Mouse (Mus musculus) heart, embryonic 12.5 days (tissue): Measurements from ENCODE around the gene Fam151a. TPM values are rescaled to one million over a fixed set of nuclear protein-coding genes. Genes with fewer than 3 reads are reported as not detected.
"Not testable (repeated sequence)": the region's sequence is repeated elsewhere in the genome, so short reads cannot be mapped to it uniquely, and the experiment has no call there.

Experiments
- ATAC-seq: fragments of 200-750 bp; cut with Nextera tagmentation; 2 replicates; pipeline ENCODE4 v1.8.0; 2017; ENCODE audit warnings: moderate TSS enrichment, moderate library complexity; ENCODE audit not compliant: insufficient number of reproducible peaks, low FRiP score
- H3K27ac ChIP-seq: fragments of 300-500 bp; sonication (generic); 2 replicates; pipeline ENCODE4 v1.5.1; 2016; ENCODE audit warnings: mild to moderate bottlenecking, moderate library complexity; ENCODE audit not compliant: poor library complexity, severe bottlenecking
- H3K27me3 ChIP-seq: fragments of 300-500 bp; sonication (generic); replicated peaks from 2 replicates; pipeline ENCODE4 v1.6.1; 2016; ENCODE audit warnings: mild to moderate bottlenecking, moderate library complexity
- H3K36me3 ChIP-seq: fragments of 300-500 bp; sonication (generic); 2 replicates; pipeline ENCODE4 v1.6.1; 2016; ENCODE audit warnings: mild to moderate bottlenecking, moderate library complexity
- H3K4me1 ChIP-seq: fragments of 300-500 bp; sonication (generic); replicated peaks from 2 replicates; pipeline ENCODE4 v1.6.1; 2016; ENCODE audit warnings: mild to moderate bottlenecking
- H3K4me2 ChIP-seq: fragments of 300-500 bp; sonication (generic); 2 replicates; pipeline ENCODE4 v1.6.1; 2016; ENCODE audit warnings: mild to moderate bottlenecking, moderate library complexity
- H3K4me3 ChIP-seq: fragments of 300-500 bp; sonication (generic); 2 replicates; pipeline ENCODE4 v1.5.1; 2016; ENCODE audit warnings: mild to moderate bottlenecking
- H3K9ac ChIP-seq: fragments of 300-500 bp; sonication (generic); 2 replicates; pipeline ENCODE4 v1.6.1; 2016; ENCODE audit warnings: mild to moderate bottlenecking, moderate library complexity
- H3K9me3 ChIP-seq: fragments of 300-500 bp; sonication (generic); replicated peaks from 2 replicates; pipeline ENCODE4 v1.6.1; 2016; ENCODE audit warnings: mild to moderate bottlenecking, moderate library complexity
- WGBS: fragments of 180-500 bp; shearing (Covaris S2); methylation state at CpG from one replicate; pipeline ENCODE4 v1.1.7; 2016; 5-methylcytosine and 5-hydroxymethylcytosine counted together
- polyA plus RNA-seq: library from polyadenylated mRNA; unstranded; fragments of >200 nt; fragmentation: Nextera tagmentation; extraction: Ambion mirVana; gene quantifications from 2 replicates; pipeline ENCODE4 v1.2.1, GENCODE M21; 2016

The Fam151a gene
- polyA plus RNA-seq, 1 experiment from 2014 or later: not detected

- not testable (repeated sequence) for H3K27ac ChIP-seq, ATAC-seq, H3K4me3 ChIP-seq, H3K27me3 ChIP-seq, H3K9ac ChIP-seq, H3K9me3 ChIP-seq, H3K36me3 ChIP-seq, H3K4me2 ChIP-seq
- peaks cover 49% of the 10 kb centered on the region for H3K4me1 ChIP-seq
- WGBS: 84% methylated on average over 5 of the region's 5 CpGs
These were observed 56.5 kb downstream of the Fam151a start for GRCm38 (mm10) chr4:106790218-106790617.

DNA sequence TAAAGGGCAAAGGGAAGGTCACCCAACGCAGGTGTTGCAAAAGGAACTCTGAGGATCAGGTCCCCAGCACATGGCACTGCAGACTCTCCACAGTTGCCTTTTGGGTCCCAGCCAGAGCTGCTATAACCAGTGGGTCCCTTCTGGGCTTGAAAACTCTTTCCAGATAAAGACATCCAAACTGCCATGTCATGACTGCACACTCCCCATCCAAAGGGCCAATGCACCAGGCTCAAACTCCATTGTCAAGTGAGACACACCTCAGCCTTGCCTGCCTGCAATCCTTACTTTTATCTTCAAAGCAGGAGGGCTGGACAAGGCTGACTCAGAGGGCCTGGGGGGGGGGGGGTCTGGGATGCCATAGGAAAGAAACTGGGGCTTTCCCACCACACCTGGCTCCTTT is 57.2 kb downstream of the Fam151a start:
- Histone ChIP-seq H3K4me3 (no peak overlapping the region), H3K36me3 (no peaks in the 10 kb centered on the region), H3K27me3 (no peaks in the 10 kb centered on the region), H3K9ac (no peak overlapping the region), H3K4me2 (no peak overlapping the region), H3K9me3 (no peaks in the 10 kb centered on the region), H3K4me1 (peaks cover 42% of the 10 kb centered on the region), H3K27ac (no peak overlapping the region)
- ATAC-seq: peak; percentile 22; the same call in 1 of the 2 replicates
- WGBS: 93% methylated on average over 1 of the region's 1 CpGs

GRCm38 (mm10) chr4:106792276-106792675 is 58.6 kb downstream of the Fam151a start:
- H3K9ac ChIP-seq: no peak overlapping the region
- peaks cover 29% of the 10 kb centered on the region for H3K4me1 ChIP-seq
- no peaks in the 10 kb centered on the region for H3K9me3 ChIP-seq
- ATAC-seq: peak; percentile 61
- no peak overlapping the region for H3K4me3 ChIP-seq
- no peak overlapping the region for H3K4me2 ChIP-seq
- H3K27ac ChIP-seq: no peak overlapping the region
- H3K27me3 ChIP-seq: no peaks in the 10 kb centered on the region
- no peaks in the 10 kb centered on the region for H3K36me3 ChIP-seq

- H3K9me3 ChIP-seq, H3K4me2 ChIP-seq, H3K36me3 ChIP-seq, H3K27ac ChIP-seq, ATAC-seq, H3K27me3 ChIP-seq, H3K9ac ChIP-seq, H3K4me3 ChIP-seq: not testable (repeated sequence)
- peaks cover 20% of the 10 kb centered on the region for H3K4me1 ChIP-seq
- 90% methylated on average over 9 of the region's 9 CpGs for WGBS
These were observed 60.1 kb downstream of the Fam151a start for GRCm38 (mm10) chr4:106793826-106794225.

- no peaks in the 10 kb centered on the region for H3K36me3 ChIP-seq
- no peak overlapping the region for H3K4me2 ChIP-seq
- WGBS: 73% methylated on average over 7 of the region's 7 CpGs
- no peak overlapping the region for H3K27ac ChIP-seq
- H3K27me3 ChIP-seq: no peaks in the 10 kb centered on the region
- H3K4me1 ChIP-seq: peaks cover 21% of the 10 kb centered on the region
- ATAC-seq: no peak
- H3K9ac ChIP-seq: no peak overlapping the region
- H3K9me3 ChIP-seq: no peaks in the 10 kb centered on the region
- no peak overlapping the region for H3K4me3 ChIP-seq
These were observed 60.6 kb downstream of the Fam151a start for GRCm38 (mm10) chr4:106794247-106794646.

DNA sequence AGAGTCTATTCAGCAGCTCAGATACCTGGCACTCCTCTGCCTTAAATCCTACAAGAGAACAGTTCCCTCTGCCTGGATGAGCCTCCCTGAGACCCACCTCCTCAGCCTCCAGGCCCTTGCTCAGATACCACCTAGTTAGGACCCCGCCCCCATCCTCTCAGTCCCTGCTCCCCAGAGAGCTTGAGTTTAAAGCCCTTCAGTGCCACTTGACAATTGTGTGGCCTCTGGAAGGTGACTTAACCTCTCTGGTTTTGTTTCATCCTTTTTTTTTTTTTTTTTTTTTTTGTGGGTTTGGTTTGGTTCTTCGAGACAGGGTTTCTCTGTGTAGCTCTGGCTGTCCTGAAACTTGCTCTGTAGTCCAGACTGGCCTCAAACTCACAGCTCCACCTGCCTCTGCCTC is 61.6 kb downstream of the Fam151a start:
- WGBS: 72% methylated on average over 2 of the region's 2 CpGs
- no peaks in the 10 kb centered on the region for H3K9me3 ChIP-seq
- H3K9ac ChIP-seq: no peak overlapping the region
- H3K4me3 ChIP-seq: no peak overlapping the region
- H3K36me3 ChIP-seq: no peaks in the 10 kb centered on the region
- H3K27ac ChIP-seq: no peak overlapping the region
- H3K4me1 ChIP-seq: peaks cover 24% of the 10 kb centered on the region
- H3K27me3 ChIP-seq: no peaks in the 10 kb centered on the region
- ATAC-seq: no peak
- H3K4me2 ChIP-seq: no peak overlapping the region

Other genes starting within 250 kb of the Fam151a start
- not detected in 2 replicates for gene Bsnd, start 241.6 kb upstream of the Fam151a start, polyA plus RNA-seq
- gene Dhcr24, start 172.9 kb upstream of the Fam151a start, polyA plus RNA-seq: 3.9 and 4.7 TPM in 2 replicates
- gene Lexm, start 116.6 kb upstream of the Fam151a start, polyA plus RNA-seq: 0.50 and 1.5 TPM in 2 replicates
- gene Ttc22, start 111.5 kb upstream of the Fam151a start, polyA plus RNA-seq: 0.57 and 0.91 TPM in 2 replicates
- gene Pars2, start 82.8 kb upstream of the Fam151a start, polyA plus RNA-seq: 12.3 and 13.6 TPM in 2 replicates
- 55.6 and 57.7 TPM in 2 replicates for gene Ttc4, start 54.9 kb upstream of the Fam151a start, polyA plus RNA-seq
- 0.35 and 0.80 TPM in 2 replicates for gene Mroh7, start 3.0 kb upstream of the Fam151a start, polyA plus RNA-seq
- 4.1 and 5.6 TPM in 2 replicates for gene Acot11, start 71.1 kb downstream of the Fam151a start, polyA plus RNA-seq
- 101 and 105 TPM in 2 replicates for gene Ssbp3, start 176.8 kb downstream of the Fam151a start, polyA plus RNA-seq